Mouse (Mus musculus): ENCODE data around the gene Fam234b. TPM values are rescaled to one million over a fixed set of nuclear protein-coding genes. Genes with fewer than 3 reads are reported as not detected.

The Fam234b gene
- polyA plus RNA-seq, 1 experiment from 2014 or later = 48.8 TPM

GRCm38 (mm10) chr6:135165706-135166105 is 32.1 kb upstream of the Fam234b start:
- no peak overlapping the region for H3K4me2 ChIP-seq
- no peak for ATAC-seq (ENCODE audit: low FRiP score)
- no peak overlapping the region for H3K4me3 ChIP-seq (replicated peaks)
- H3K27me3 ChIP-seq = peaks cover 7% of the 10 kb centered on the region; the same call in 1 of the 2 replicates
- peaks cover 12% of the 10 kb centered on the region for H3K4me1 ChIP-seq
- H3K36me3 ChIP-seq (replicated peaks) = no peaks in the 10 kb centered on the region
- no peaks in the 10 kb centered on the region for H3K9me3 ChIP-seq
- 77% methylated on average over 2 of the region's 2 CpGs for WGBS
- H3K9ac ChIP-seq = no peak overlapping the region
- H3K27ac ChIP-seq = no peak overlapping the region

GRCm38 (mm10) chr6:135166262-135166661 is 31.5 kb upstream of the Fam234b start:
- H3K9me3 ChIP-seq = no peaks in the 10 kb centered on the region
- H3K4me1 ChIP-seq = peaks cover 12% of the 10 kb centered on the region
- 89% methylated on average over 3 of the region's 3 CpGs for WGBS
- ATAC-seq (ENCODE audit: low FRiP score) = no peak
- H3K36me3 ChIP-seq (replicated peaks) = no peaks in the 10 kb centered on the region
- H3K27ac ChIP-seq = no peak overlapping the region
- H3K27me3 ChIP-seq = peaks cover 7% of the 10 kb centered on the region; the same call in 1 of the 2 replicates
- H3K4me3 ChIP-seq (replicated peaks) = no peak overlapping the region
- H3K4me2 ChIP-seq = no peak overlapping the region
- H3K9ac ChIP-seq = no peak overlapping the region

- no peak overlapping the region for H3K27ac ChIP-seq
- 36% methylated on average over 5 of the region's 5 CpGs for WGBS
- no peak overlapping the region for H3K9ac ChIP-seq
Measured at GRCm38 (mm10) chr6:135166712-135167111, 31.1 kb upstream of the Fam234b start.

GRCm38 (mm10) chr6:135167380-135168311 is 30.1 kb upstream of the Fam234b start:
- peak; percentile 92 for ATAC-seq (ENCODE audit: low FRiP score)
- 3% methylated on average over 46 of the region's 46 CpGs for WGBS
- H3K27ac ChIP-seq = no peak overlapping the region

More at GRCm38 (mm10) chr6:135166712-135167111, 31.1 kb upstream of the Fam234b start:
- Histone ChIP-seq H3K4me3 (replicated peaks) (no peak overlapping the region), H3K9me3 (no peaks in the 10 kb centered on the region), H3K27me3 (peaks cover 7% of the 10 kb centered on the region; the same call in 1 of the 2 replicates), H3K4me1 (peaks cover 12% of the 10 kb centered on the region), H3K36me3 (replicated peaks) (no peaks in the 10 kb centered on the region), H3K4me2 (no peak overlapping the region)
- ATAC-seq (ENCODE audit: low FRiP score) = no peak

GRCm38 (mm10) chr6:135168471-135168870 is 29.3 kb upstream of the Fam234b start:
- Histone ChIP-seq H3K4me2 (peak overlapping the region; percentile 87), H3K27ac (no peak overlapping the region), H3K9ac (no peak overlapping the region), H3K36me3 (replicated peaks) (no peaks in the 10 kb centered on the region), H3K9me3 (no peaks in the 10 kb centered on the region), H3K27me3 (peaks cover 7% of the 10 kb centered on the region; the same call in 1 of the 2 replicates), H3K4me1 (peaks cover 12% of the 10 kb centered on the region), H3K4me3 (replicated peaks) (peak overlapping the region; percentile 50)
- no peak for ATAC-seq (ENCODE audit: low FRiP score)
- 74% methylated on average over 6 of the region's 6 CpGs for WGBS

More at GRCm38 (mm10) chr6:135167380-135168311, 30.1 kb upstream of the Fam234b start:
- Histone ChIP-seq H3K9ac (peak overlapping the region; percentile 58), H3K9me3 (no peaks in the 10 kb centered on the region), H3K36me3 (replicated peaks) (no peaks in the 10 kb centered on the region), H3K4me2 (peak overlapping the region; percentile 87), H3K4me1 (peaks cover 12% of the 10 kb centered on the region), H3K27me3 (peaks cover 7% of the 10 kb centered on the region; the same call in 1 of the 2 replicates), H3K4me3 (replicated peaks) (peak overlapping the region; percentile 50)

GRCm38 (mm10) chr6:135169246-135169645 is 28.5 kb upstream of the Fam234b start:
- no peak overlapping the region for H3K27ac ChIP-seq
- H3K4me1 ChIP-seq = peaks cover 12% of the 10 kb centered on the region
- ATAC-seq (ENCODE audit: low FRiP score) = no peak
- no peak overlapping the region for H3K4me3 ChIP-seq (replicated peaks)
- no peak overlapping the region for H3K9ac ChIP-seq
- H3K9me3 ChIP-seq = no peaks in the 10 kb centered on the region
- 92% methylated on average over 3 of the region's 3 CpGs for WGBS
- H3K36me3 ChIP-seq (replicated peaks) = no peaks in the 10 kb centered on the region
- H3K4me2 ChIP-seq = no peak overlapping the region
- H3K27me3 ChIP-seq = peaks cover 7% of the 10 kb centered on the region; the same call in 1 of the 2 replicates

GRCm38 (mm10) chr6:135171736-135172135 is 26.0 kb upstream of the Fam234b start:
- Histone ChIP-seq H3K9me3 (no peaks in the 10 kb centered on the region), H3K36me3 (replicated peaks) (no peaks in the 10 kb centered on the region), H3K4me2 (no peak overlapping the region), H3K4me3 (replicated peaks) (no peak overlapping the region), H3K4me1 (peaks cover 12% of the 10 kb centered on the region), H3K27me3 (peaks cover 7% of the 10 kb centered on the region; the same call in 1 of the 2 replicates), H3K27ac (no peak overlapping the region), H3K9ac (no peak overlapping the region)
- WGBS = 82% methylated on average over 14 of the region's 14 CpGs
- no peak for ATAC-seq (ENCODE audit: low FRiP score)

GRCm38 (mm10) chr6:135175014-135175413 is 22.8 kb upstream of the Fam234b start:
- no peaks in the 10 kb centered on the region for H3K4me1 ChIP-seq
- H3K4me3 ChIP-seq (replicated peaks) = no peak overlapping the region
- H3K9ac ChIP-seq = no peak overlapping the region
- no peak overlapping the region for H3K4me2 ChIP-seq
- no peak for ATAC-seq (ENCODE audit: low FRiP score)
- peaks cover 3% of the 10 kb centered on the region; the same call in 1 of the 2 replicates for H3K27me3 ChIP-seq
- no peak overlapping the region for H3K27ac ChIP-seq
- 90% methylated on average over 1 of the region's 1 CpGs for WGBS
- H3K36me3 ChIP-seq (replicated peaks) = no peaks in the 10 kb centered on the region
- no peaks in the 10 kb centered on the region for H3K9me3 ChIP-seq

- Histone ChIP-seq H3K4me3 (replicated peaks) (no peak overlapping the region), H3K9me3 (no peaks in the 10 kb centered on the region), H3K36me3 (replicated peaks) (no peaks in the 10 kb centered on the region), H3K4me1 (no peaks in the 10 kb centered on the region), H3K4me2 (no peak overlapping the region), H3K9ac (no peak overlapping the region), H3K27ac (no peak overlapping the region), H3K27me3 (peaks cover 3% of the 10 kb centered on the region; the same call in 1 of the 2 replicates)
- ATAC-seq (ENCODE audit: low FRiP score) = no peak
Measured at GRCm38 (mm10) chr6:135177271-135177670, 20.5 kb upstream of the Fam234b start.

- Histone ChIP-seq H3K9ac (no peak overlapping the region), H3K4me1 (no peaks in the 10 kb centered on the region), H3K4me3 (replicated peaks) (no peak overlapping the region), H3K27me3 (peaks cover 3% of the 10 kb centered on the region; the same call in 1 of the 2 replicates), H3K4me2 (no peak overlapping the region), H3K36me3 (replicated peaks) (no peaks in the 10 kb centered on the region), H3K9me3 (no peaks in the 10 kb centered on the region), H3K27ac (no peak overlapping the region)
- 64% methylated on average over 3 of the region's 3 CpGs for WGBS
- ATAC-seq (ENCODE audit: low FRiP score) = no peak
Measured at GRCm38 (mm10) chr6:135178599-135178998, 19.2 kb upstream of the Fam234b start.

- Histone ChIP-seq H3K4me1 (no peaks in the 10 kb centered on the region), H3K4me3 (replicated peaks) (no peak overlapping the region), H3K9me3 (no peaks in the 10 kb centered on the region), H3K36me3 (replicated peaks) (no peaks in the 10 kb centered on the region), H3K27me3 (peaks cover 3% of the 10 kb centered on the region; the same call in 1 of the 2 replicates), H3K27ac (no peak overlapping the region), H3K9ac (no peak overlapping the region), H3K4me2 (no peak overlapping the region)
- no peak for ATAC-seq (ENCODE audit: low FRiP score)
- WGBS = 55% methylated on average over 5 of the region's 5 CpGs
Measured at GRCm38 (mm10) chr6:135182925-135183324, 14.9 kb upstream of the Fam234b start.

GRCm38 (mm10) chr6:135183961-135184360 is 13.8 kb upstream of the Fam234b start:
- H3K4me2 ChIP-seq = no peak overlapping the region
- ATAC-seq (ENCODE audit: low FRiP score) = no peak
- no peaks in the 10 kb centered on the region for H3K9me3 ChIP-seq
- H3K27ac ChIP-seq = no peak overlapping the region
- H3K4me3 ChIP-seq (replicated peaks) = no peak overlapping the region
- no peaks in the 10 kb centered on the region; the same call in 1 of the 2 replicates for H3K27me3 ChIP-seq
- no peaks in the 10 kb centered on the region for H3K36me3 ChIP-seq (replicated peaks)
- H3K4me1 ChIP-seq = no peaks in the 10 kb centered on the region
- no peak overlapping the region for H3K9ac ChIP-seq
- WGBS = 64% methylated on average over 8 of the region's 8 CpGs
